Mouse (Mus musculus): ENCODE measurements around the gene Gm11114. TPM values are rescaled to one million over a fixed set of nuclear protein-coding genes. Genes with fewer than 3 reads are reported as not detected.

The Gm11114 gene
- total RNA-seq, 2 experiments from 2014 or later = not detected

- no peak for DNase-seq (ENCODE audit: low spot score in 2 of 2)
Measured at GRCm38 (mm10) chr9:85357154-85357860, 44.7 kb downstream of the Gm11114 start.

Other genes starting within 250 kb of the Gm11114 start
- 10 to 100 TPM; 12.4 to 15.1 TPM for gene Tent5a, start 14.6 kb downstream of the Gm11114 start, total RNA-seq (2021)

Measured in adrenal gland, postnatal 4 days (tissue).